In the genomic region with DNA sequence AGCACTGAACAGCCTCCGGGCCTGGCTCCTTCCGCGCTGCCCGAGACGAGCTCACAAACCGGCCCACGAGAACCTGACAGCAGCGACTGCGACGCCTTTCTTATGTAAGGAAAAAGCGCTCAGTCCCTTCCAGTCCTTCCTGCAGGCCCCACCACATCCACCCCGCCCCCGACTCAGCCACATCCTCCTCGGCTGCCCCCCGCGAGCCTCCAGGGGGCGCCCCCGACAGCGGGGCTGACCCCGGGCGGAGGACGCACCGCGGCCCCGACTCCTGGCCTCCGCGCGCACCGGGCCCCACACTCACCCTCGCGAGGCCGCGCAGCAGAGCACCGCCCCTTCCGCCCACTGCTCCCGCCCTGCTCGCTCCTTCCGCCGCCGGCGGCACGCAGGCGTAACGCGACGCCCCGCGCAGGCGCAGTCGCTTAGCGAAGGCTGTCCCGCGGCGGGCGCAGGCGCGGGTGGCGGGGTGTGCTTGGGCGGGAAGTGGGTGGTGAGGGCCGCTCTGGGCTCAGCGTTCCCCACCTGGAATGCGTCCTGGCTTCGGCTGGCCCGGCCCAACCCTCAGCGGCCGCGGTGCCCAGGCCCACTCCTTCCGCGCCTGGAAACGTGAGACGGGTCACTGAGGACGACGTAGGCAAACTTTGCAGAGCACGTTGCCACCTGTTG, we compare ENCODE assay signal across 1 mouse cellular context.
TF ChIP-seq lines count a peak whose summit lies in the region.

A gene (minus strand): TSS at position 328 of the 666 bp plus-strand sequence.

TF ChIP-seq in CH12.LX, 34 proteins besides CTCF, POLR2A, EP300 and RAD21 (continued from another document):
- TF ChIP-seq ZC3H11A (IDR thresholded peaks at IDR 0.05; ENCODE audit: low read depth, low read length) (no peak), CHD1 (IDR thresholded peaks at IDR 0.05; ENCODE audit: low read depth, low read length) (no peak), BHLHE40 (IDR thresholded peaks at IDR 0.05; ENCODE audit: low read depth, low read length) (no peak), ZNF384 (IDR thresholded peaks at IDR 0.05; ENCODE audit: low read depth, low read length) (no peak), USF2 (conservative IDR thresholded peaks at IDR 0.05; ENCODE audit: low read depth, low read length) (no peak), UBTF (IDR thresholded peaks at IDR 0.05; ENCODE audit: low read depth, low read length) (0 out of 2 replicates have a peak, but pooled peaks have one; percentile 56), SMC3 (IDR thresholded peaks at IDR 0.05; ENCODE audit: low read depth, low read length) (peak; percentile 68), GABPA (IDR thresholded peaks at IDR 0.05; ENCODE audit: insufficient replicate concordance, low read depth, low read length) (no peak), ELF1 (IDR thresholded peaks at IDR 0.05; ENCODE audit: low read depth, low read length) (peak; percentile 84), IRF4 (IDR thresholded peaks at IDR 0.05; ENCODE audit: low read depth, low read length) (peak; percentile 77), ZMIZ1 (IDR thresholded peaks at IDR 0.05; ENCODE audit: low read depth, low read length) (peak; percentile 82; the same call in 1 of the 2 replicates), ZKSCAN1 (IDR thresholded peaks at IDR 0.05; ENCODE audit: borderline replicate concordance, low read depth, low read length) (no peak), ETS1 (conservative IDR thresholded peaks at IDR 0.05; ENCODE audit: low read depth, low read length) (peak; percentile 33; the same call in 1 of the 2 replicates), MAZ (IDR thresholded peaks at IDR 0.05; ENCODE audit: low read depth, low read length) (peak; percentile 96), MYC (IDR thresholded peaks at IDR 0.05; ENCODE audit: low read depth, low read length) (peak; percentile 71; the same call in 1 of the 2 replicates)
